In genomic region chr2:65294092-65294491, GRCm38 (mm10) we compare ENCODE assay signal across 10 mouse cellular contexts. TPM values are rescaled to one million over a fixed set of nuclear protein-coding genes. Genes with fewer than 3 reads are reported as not detected.
DNase-seq lines count a peak whose midpoint lies in the region; ATAC-seq lines count a peak whose summit lies in the region.
"Had no signal": no experiment of that assay in that cellular context is flagged by ENCODE, and none has a peak within 500 bp of the region (broad histone marks: within the 10 kb centered on the region; RNA-seq: fewer than 3 reads in every experiment).

No protein-coding gene starts in this region.

- H3K27me3 ChIP-seq in heart, embryonic 12.5 days (replicated peaks) = no peaks in the 10 kb centered on the region
- H3K27me3 ChIP-seq in midbrain, embryonic 14.5 days (ENCODE audit: control insufficient read depth, insufficient read depth, low read length) = no peaks in the 10 kb centered on the region
- H3K27me3 ChIP-seq in midbrain, embryonic 10.5 days (ENCODE audit: low read depth, poor library complexity, severe bottlenecking) = no peaks in the 10 kb centered on the region
- no peaks in the 10 kb centered on the region for H3K27me3 ChIP-seq in heart, embryonic 13.5 days (replicated peaks)

- H3K9me3 ChIP-seq in heart, embryonic 12.5 days (replicated peaks) = no peaks in the 10 kb centered on the region
- H3K9me3 ChIP-seq in midbrain, embryonic 14.5 days (ENCODE audit: control insufficient read depth, low read length) = no peaks in the 10 kb centered on the region
- H3K9me3 ChIP-seq in midbrain, embryonic 10.5 days (replicated peaks) = no peaks in the 10 kb centered on the region
- H3K9me3 ChIP-seq in heart, embryonic 13.5 days = no peaks in the 10 kb centered on the region

- no peak overlapping the region for H3K4me3 ChIP-seq in heart, embryonic 12.5 days
- H3K4me3 ChIP-seq in midbrain, embryonic 14.5 days (replicated peaks; ENCODE audit: low read depth, low read length) = no peak overlapping the region
- H3K4me3 ChIP-seq in midbrain, embryonic 10.5 days = no peak overlapping the region
- no peak overlapping the region for H3K4me3 ChIP-seq in heart, embryonic 13.5 days

- 75% methylated on average over 8 of the region's 8 CpGs for WGBS in heart, embryonic 12.5 days
- 80% methylated on average over 8 of the region's 8 CpGs for WGBS in midbrain, embryonic 14.5 days
- WGBS in midbrain, embryonic 10.5 days = 82% methylated on average over 8 of the region's 8 CpGs
- WGBS in heart, embryonic 13.5 days = 71% methylated on average over 8 of the region's 8 CpGs

- no peak overlapping the region for H3K27ac ChIP-seq in heart, embryonic 12.5 days (ENCODE audit: poor library complexity, severe bottlenecking)
- H3K27ac ChIP-seq in midbrain, embryonic 14.5 days (replicated peaks; ENCODE audit: low read depth, low read length) = no peak overlapping the region
- no peak overlapping the region for H3K27ac ChIP-seq in midbrain, embryonic 10.5 days (replicated peaks)
- H3K27ac ChIP-seq in heart, embryonic 13.5 days (replicated peaks) = no peak overlapping the region

- H3K9ac ChIP-seq in heart, embryonic 12.5 days = no peak overlapping the region
- H3K9ac ChIP-seq in midbrain, embryonic 14.5 days (replicated peaks; ENCODE audit: low read length) = no peak overlapping the region
- no peak overlapping the region for H3K9ac ChIP-seq in heart, embryonic 13.5 days

- ATAC-seq in heart, embryonic 12.5 days (ENCODE audit: insufficient number of reproducible peaks, low FRiP score) = no peak
- no peak for ATAC-seq in midbrain, embryonic 14.5 days (ENCODE audit: low FRiP score, low TSS enrichment)
- ATAC-seq in heart, embryonic 13.5 days (ENCODE audit: extremely low read depth, insufficient number of reproducible peaks, low FRiP score, low TSS enrichment) = peak; percentile 42; the same call in 1 of the 2 replicates
- ATAC-seq in megakaryocyte, adult 5-6 weeks (ENCODE audit: poor library complexity, severe bottlenecking) = peak; percentile 52; the same call in 1 of the 2 replicates
- ATAC-seq: midbrain, embryonic 16.5 days had no signal

- peaks cover 11% of the 10 kb centered on the region for H3K4me1 ChIP-seq in heart, embryonic 12.5 days (replicated peaks)
- no peaks in the 10 kb centered on the region for H3K4me1 ChIP-seq in midbrain, embryonic 14.5 days (ENCODE audit: control insufficient read depth, insufficient read depth, low read length)
- H3K4me1 ChIP-seq in midbrain, embryonic 10.5 days = peaks cover 12% of the 10 kb centered on the region
- H3K4me1 ChIP-seq in heart, embryonic 13.5 days = peaks cover 26% of the 10 kb centered on the region

- no peaks in the 10 kb centered on the region for H3K36me3 ChIP-seq in heart, embryonic 12.5 days
- no peaks in the 10 kb centered on the region for H3K36me3 ChIP-seq in midbrain, embryonic 14.5 days (ENCODE audit: control insufficient read depth, insufficient read depth, low read length)
- no peaks in the 10 kb centered on the region for H3K36me3 ChIP-seq in midbrain, embryonic 10.5 days
- H3K36me3 ChIP-seq in heart, embryonic 13.5 days = no peaks in the 10 kb centered on the region

- peak; percentile 97 for DNase-seq in heart, adult 11 months
- peak; percentile 12 for DNase-seq in midbrain, embryonic 14.5 days
- no peak for DNase-seq in midbrain, embryonic 10.5 days (ENCODE audit: low spot score)
- no peak for DNase-seq in thymus, postnatal 25 days
- no peak for DNase-seq in spleen, adult 18-20 months

- no peak overlapping the region for H3K4me2 ChIP-seq in heart, embryonic 12.5 days
- no peak overlapping the region for H3K4me2 ChIP-seq in midbrain, embryonic 14.5 days (ENCODE audit: low read length)
- no peak overlapping the region for H3K4me2 ChIP-seq in heart, embryonic 13.5 days
- H3K4me2 ChIP-seq: liver, embryonic 11.5 days had no signal

RNA-seq across cellular contexts. Expression of gene Cobll1, which starts 54.9 kb away (rescaled TPM):
- polyA plus RNA-seq in heart, embryonic 12.5 days (2016; fragmentation: Nextera tagmentation; extraction: Ambion mirVana) = 12.8 and 14.5 TPM in 2 replicates
- 1.9 and 3.5 TPM in 2 replicates for polyA plus RNA-seq in midbrain, embryonic 14.5 days (2014; fragmentation: Nextera tagmentation; extraction: Ambion mirVana)
- polyA plus RNA-seq in midbrain, embryonic 10.5 days (2016; fragmentation: Nextera tagmentation; extraction: Ambion mirVana) = 1.7 and 1.8 TPM in 2 replicates
- polyA plus RNA-seq in heart, embryonic 13.5 days (2015; fragmentation: Nextera tagmentation; extraction: Ambion mirVana) = 7.9 and 8.1 TPM in 2 replicates
- total RNA-seq in megakaryocyte, adult 5-6 weeks (2015) = 2.3 and 6.5 TPM in 2 replicates
- total RNA-seq in megakaryocyte, adult 5-6 weeks (2017) = 0.48 and 1.1 TPM in 2 replicates

Comparison
In these comparisons a context has a peak if more than half of its experiments do, and no peak if none do; other contexts are left out.
1. DNase-seq: peak in heart, adult 11 months (single experiment) and midbrain, embryonic 14.5 days (single experiment); none in midbrain, embryonic 10.5 days (single experiment), thymus, postnatal 25 days (single experiment) and spleen, adult 18-20 months (0 of 2).
2. ATAC-seq: peak in heart, embryonic 13.5 days (single experiment) and megakaryocyte, adult 5-6 weeks (single experiment); none in heart, embryonic 12.5 days (single experiment) and midbrain, embryonic 14.5 days (single experiment).